ENCODE assay signal across 37 mouse cellular contexts in genomic region chr13:56243104-56243503, GRCm38 (mm10). TPM values are rescaled to one million over a fixed set of nuclear protein-coding genes. Genes with fewer than 3 reads are reported as not detected.
"Had no signal": no experiment of that assay in that cellular context is flagged by ENCODE, and none has a peak within 500 bp of the region (broad histone marks: within the 10 kb centered on the region; RNA-seq: fewer than 3 reads in every experiment).

No protein-coding gene starts in this region.

- H3K36me3 ChIP-seq: heart, embryonic 10.5 days; heart, embryonic 12.5 days; hindbrain, embryonic 13.5 days; hindbrain, embryonic 15.5 days; kidney, embryonic 15.5 days; limb, embryonic 13.5 days; limb, embryonic 15.5 days; liver, embryonic 12.5 days had no signal

- DNase-seq: gastrocnemius, adult 2 months; gastrocnemius, postnatal 10 days; gastrocnemius, postnatal 25 days; heart, adult 18-20 months; heart, postnatal 10 days; kidney, adult 11 months; kidney, adult 2 months; kidney, adult 9 months; kidney, postnatal 25 days; kidney, postnatal 4 days; layer of hippocampus, adult 9-11 months had no signal

- H3K4me1 ChIP-seq: heart, embryonic 10.5 days; heart, embryonic 12.5 days; hindbrain, embryonic 13.5 days; hindbrain, embryonic 15.5 days; kidney, embryonic 15.5 days; limb, embryonic 15.5 days; liver, embryonic 12.5 days had no signal

- H3K9me3 ChIP-seq: hindbrain, embryonic 13.5 days; hindbrain, embryonic 15.5 days; limb, embryonic 13.5 days; limb, embryonic 15.5 days; liver, embryonic 12.5 days had no signal

- H3K9ac ChIP-seq: heart, embryonic 12.5 days; hindbrain, embryonic 13.5 days; hindbrain, embryonic 15.5 days; kidney, embryonic 15.5 days; limb, embryonic 13.5 days; limb, embryonic 15.5 days; liver, embryonic 12.5 days; liver, embryonic 14.5 days had no signal

- H3K4me3 ChIP-seq: gastrocnemius, adult 2 months; heart, embryonic 10.5 days; heart, embryonic 12.5 days; hindbrain, embryonic 13.5 days; hindbrain, embryonic 15.5 days; kidney, embryonic 15.5 days; left cerebral cortex, adult 2 months; limb, embryonic 13.5 days; limb, embryonic 15.5 days; liver, embryonic 12.5 days had no signal

- H3K27ac ChIP-seq: gastrocnemius, adult 2 months; heart, embryonic 10.5 days; hindbrain, embryonic 13.5 days; hindbrain, embryonic 15.5 days; hindbrain, postnatal 0 days; kidney, embryonic 15.5 days; kidney, postnatal 0 days; left cerebral cortex, adult 2 months; limb, embryonic 13.5 days; limb, embryonic 15.5 days; liver, embryonic 12.5 days; liver, embryonic 14.5 days had no signal

- H3K4me2 ChIP-seq: heart, embryonic 12.5 days; hindbrain, embryonic 13.5 days; hindbrain, embryonic 15.5 days; kidney, embryonic 15.5 days; limb, embryonic 13.5 days; limb, embryonic 15.5 days; liver, embryonic 12.5 days had no signal

RNA-seq across cellular contexts. Expression of gene Neurog1, which starts 8.9 kb away (rescaled TPM):
- total RNA-seq: gastrocnemius, adult 2 months; gastrocnemius, postnatal 10 days; gastrocnemius, postnatal 25 days; gastrocnemius, postnatal 4 days; granulocyte monocyte progenitor cell, adult 5-6 weeks; heart, adult 18-20 months; heart, adult 8-10 months; heart, postnatal 10 days; heart, postnatal 25 days; hematopoietic stem cell, adult 5-6 weeks; left cerebral cortex, adult 2 months; left cerebral cortex, postnatal 14 days; left cerebral cortex, postnatal 36 days; liver, adult 2 months had no signal
- polyA plus RNA-seq: heart, embryonic 12.5 days; heart, embryonic 14.5 days; heart, embryonic 16.5 days; intestine, embryonic 14.5 days; intestine, embryonic 16.5 days; kidney, adult 2 months; kidney, embryonic 15.5 days; kidney, postnatal 0 days; limb, embryonic 11.5 days; limb, embryonic 13.5 days; limb, embryonic 15.5 days; liver, adult 2 months; liver, embryonic 12.5 days; liver, embryonic 14.5 days; liver, embryonic 16.5 days had no signal

RNA-seq across cellular contexts. Expression of gene Cxcl14, which starts 53.2 kb away (rescaled TPM):
- total RNA-seq: granulocyte monocyte progenitor cell, adult 5-6 weeks had no signal
